Mouse (Mus musculus): Measurements from ENCODE around the gene Snx33. TPM values are rescaled to one million over a fixed set of nuclear protein-coding genes. Genes with fewer than 3 reads are reported as not detected.
A peak's percentile ranks its signal among the peaks of the same experiment; 100 is the strongest.
"Not testable (repeated sequence)": the region's sequence is repeated elsewhere in the genome, so short reads cannot be mapped to it uniquely, and the experiment has no call there.

Snx33 gene
- polyA plus RNA-seq, 1 experiment from 2014 or later, result 11.5 TPM

- peaks cover 52% of the 10 kb centered on the region for H3K4me1 ChIP-seq
- 18% methylated on average over 7 of the region's 7 CpGs for WGBS
- no peaks in the 10 kb centered on the region for H3K27me3 ChIP-seq
- H3K9ac ChIP-seq, result peak overlapping the region; percentile 68
- H3K27ac ChIP-seq, result no peak overlapping the region
- ATAC-seq (ENCODE audit: insufficient number of reproducible peaks, insufficient read depth, low FRiP score, low TSS enrichment, low read depth), result no peak
- H3K4me3 ChIP-seq, result peak overlapping the region; percentile 59
- H3K4me2 ChIP-seq, result peak overlapping the region; percentile 74
- peaks cover 6% of the 10 kb centered on the region; the same call in 1 of the 2 replicates for H3K9me3 ChIP-seq
- H3K36me3 ChIP-seq, result peaks cover 43% of the 10 kb centered on the region
These were observed 3.5 kb downstream of the Snx33 start for GRCm38 (mm10) chr9:56924651-56925027.

DNA sequence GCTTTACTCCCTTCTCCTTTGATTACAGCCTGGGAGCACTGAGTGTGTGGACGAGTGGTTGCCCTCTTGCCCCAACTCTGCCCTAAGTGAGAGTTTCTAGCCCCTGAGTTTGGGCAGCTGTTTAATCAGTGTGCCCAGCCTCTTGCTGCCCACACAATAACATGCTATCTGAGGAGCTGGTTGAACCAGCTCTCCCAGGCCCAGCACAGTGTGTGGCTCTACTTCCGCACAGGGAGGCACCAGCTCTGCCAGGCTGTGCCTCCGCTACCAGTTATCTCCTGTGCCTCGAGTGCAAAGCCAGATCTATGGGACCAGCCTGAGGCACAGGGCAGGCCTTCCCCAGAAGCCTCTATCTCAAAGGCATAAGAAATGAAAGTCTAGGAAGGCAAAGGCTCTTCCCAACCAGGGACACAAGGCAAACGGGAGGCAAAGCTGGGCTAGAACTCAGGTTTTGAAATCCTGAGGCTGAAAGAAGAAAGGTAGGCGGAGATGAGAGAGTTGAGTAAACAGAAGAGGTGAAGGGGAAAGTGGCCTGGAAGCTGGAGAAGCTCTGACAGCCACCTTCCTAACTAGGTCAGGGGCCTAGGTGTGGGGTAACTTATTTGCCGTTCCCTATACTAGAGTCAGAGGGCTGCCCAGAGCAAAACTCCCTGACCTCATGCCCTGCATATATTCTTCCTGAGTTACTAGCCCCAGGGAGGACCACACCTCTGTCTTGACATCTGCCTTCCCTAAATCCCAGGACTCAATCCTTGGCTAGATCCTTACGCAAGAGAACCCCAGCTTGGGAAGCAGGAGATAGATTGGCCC lies 4.1 kb downstream of the Snx33 start:
- H3K4me3 ChIP-seq, result peak overlapping the region; percentile 59
- no peaks in the 10 kb centered on the region for H3K27me3 ChIP-seq
- no peak for ATAC-seq (ENCODE audit: insufficient number of reproducible peaks, insufficient read depth, low FRiP score, low TSS enrichment, low read depth)
- peaks cover 6% of the 10 kb centered on the region; the same call in 1 of the 2 replicates for H3K9me3 ChIP-seq
- 61% methylated on average over 8 of the region's 8 CpGs for WGBS
- peak overlapping the region; percentile 68 for H3K9ac ChIP-seq
- H3K36me3 ChIP-seq, result peaks cover 49% of the 10 kb centered on the region
- peak overlapping the region; percentile 48; the same call in 1 of the 2 replicates for H3K27ac ChIP-seq
- peak overlapping the region; percentile 74 for H3K4me2 ChIP-seq
- peaks cover 52% of the 10 kb centered on the region for H3K4me1 ChIP-seq

DNA sequence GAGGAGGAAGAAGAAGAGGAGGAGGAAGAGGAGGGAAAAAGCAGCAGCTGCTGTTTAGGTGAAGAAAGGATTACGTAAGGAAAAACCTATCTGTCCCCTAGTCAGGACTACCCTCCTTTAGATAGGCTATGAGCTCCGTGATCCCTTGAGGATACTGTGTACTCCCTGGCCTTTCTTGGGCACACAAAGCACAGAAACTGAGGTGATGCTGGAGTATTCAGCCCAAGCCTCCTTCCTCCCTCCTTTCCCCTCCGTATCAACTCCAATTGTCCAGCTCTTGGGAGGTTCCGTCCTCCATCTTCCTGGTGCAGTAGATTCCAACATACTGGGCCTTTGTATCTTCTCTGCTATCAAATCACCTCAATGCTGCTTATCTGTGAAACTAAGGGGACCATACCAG lies 5.4 kb downstream of the Snx33 start:
- Histone ChIP-seq H3K27ac (no peak overlapping the region), H3K9me3 (peaks cover 6% of the 10 kb centered on the region; the same call in 1 of the 2 replicates), H3K9ac (peak overlapping the region; percentile 68; the same call in 1 of the 2 replicates), H3K36me3 (peaks cover 61% of the 10 kb centered on the region), H3K4me1 (peaks cover 45% of the 10 kb centered on the region), H3K27me3 (no peaks in the 10 kb centered on the region), H3K4me2 (peak overlapping the region; percentile 74), H3K4me3 (peak overlapping the region; percentile 59; the same call in 1 of the 2 replicates)
- ATAC-seq (ENCODE audit: insufficient number of reproducible peaks, insufficient read depth, low FRiP score, low TSS enrichment, low read depth), result no peak
- WGBS, result 94% methylated on average over 4 of the region's 4 CpGs

- no peak overlapping the region for H3K4me2 ChIP-seq
- H3K9ac ChIP-seq, result no peak overlapping the region
- no peak for ATAC-seq (ENCODE audit: insufficient number of reproducible peaks, insufficient read depth, low FRiP score, low TSS enrichment, low read depth)
- no peaks in the 10 kb centered on the region for H3K27me3 ChIP-seq
- H3K4me3 ChIP-seq, result no peak overlapping the region
- peaks cover 84% of the 10 kb centered on the region for H3K36me3 ChIP-seq
- H3K27ac ChIP-seq, result no peak overlapping the region
- peaks cover 14% of the 10 kb centered on the region for H3K4me1 ChIP-seq
- 92% methylated on average over 13 of the region's 13 CpGs for WGBS
- peaks cover 6% of the 10 kb centered on the region; the same call in 1 of the 2 replicates for H3K9me3 ChIP-seq
These were observed 9.7 kb downstream of the Snx33 start for GRCm38 (mm10) chr9:56918466-56918865.

GRCm38 (mm10) chr9:56917131-56917530 lies 11.0 kb downstream of the Snx33 start:
- Histone ChIP-seq H3K4me1 (0 out of 2 replicates have a peak, but pooled peaks cover 5% of the 10 kb centered on the region), H3K9ac (no peak overlapping the region), H3K27ac (no peak overlapping the region), H3K4me3 (no peak overlapping the region), H3K27me3 (no peaks in the 10 kb centered on the region), H3K4me2 (no peak overlapping the region), H3K36me3 (peaks cover 76% of the 10 kb centered on the region), H3K9me3 (peaks cover 6% of the 10 kb centered on the region; the same call in 1 of the 2 replicates)
- no peak for ATAC-seq (ENCODE audit: insufficient number of reproducible peaks, insufficient read depth, low FRiP score, low TSS enrichment, low read depth)
- 63% methylated on average over 2 of the region's 2 CpGs for WGBS

- WGBS, result 73% methylated on average over 5 of the region's 5 CpGs
- Histone ChIP-seq H3K27me3 (no peaks in the 10 kb centered on the region), H3K4me2 (no peak overlapping the region), H3K4me3 (no peak overlapping the region), H3K9me3 (no peaks in the 10 kb centered on the region), H3K36me3 (peaks cover 64% of the 10 kb centered on the region), H3K27ac (no peak overlapping the region; the same call in 1 of the 2 replicates), H3K4me1 (0 out of 2 replicates have a peak, but pooled peaks cover 5% of the 10 kb centered on the region), H3K9ac (no peak overlapping the region)
- ATAC-seq (ENCODE audit: insufficient number of reproducible peaks, insufficient read depth, low FRiP score, low TSS enrichment, low read depth), result no peak
These were observed 12.3 kb downstream of the Snx33 start for GRCm38 (mm10) chr9:56915695-56916410.

DNA sequence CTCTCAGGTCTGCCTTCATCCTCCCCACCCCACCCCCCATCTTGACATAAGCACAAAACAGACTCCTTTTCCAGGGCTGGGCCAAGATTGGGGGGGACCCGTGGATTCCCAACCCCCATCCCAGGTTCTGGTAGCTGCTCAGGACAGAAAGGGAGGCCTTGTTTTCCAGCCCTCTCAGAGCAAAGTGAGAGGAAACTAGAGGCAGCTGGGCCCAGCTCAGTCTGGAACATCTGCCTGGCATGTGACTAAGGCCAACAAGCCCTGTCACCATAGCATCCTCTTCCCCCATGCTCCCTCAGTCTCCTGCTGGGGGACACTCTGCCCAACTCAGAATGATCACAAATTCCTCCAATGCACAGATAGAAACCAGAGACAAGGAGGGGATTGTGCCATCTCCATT lies 13.1 kb downstream of the Snx33 start:
- 59% methylated on average over 1 of the region's 1 CpGs for WGBS
- Histone ChIP-seq H3K9ac (no peak overlapping the region), H3K9me3 (no peaks in the 10 kb centered on the region), H3K4me2 (no peak overlapping the region), H3K27me3 (no peaks in the 10 kb centered on the region), H3K4me1 (0 out of 2 replicates have a peak, but pooled peaks cover 5% of the 10 kb centered on the region), H3K27ac (no peak overlapping the region), H3K4me3 (no peak overlapping the region), H3K36me3 (peaks cover 58% of the 10 kb centered on the region)
- ATAC-seq (ENCODE audit: insufficient number of reproducible peaks, insufficient read depth, low FRiP score, low TSS enrichment, low read depth), result no peak

GRCm38 (mm10) chr9:56913991-56914390 lies 14.2 kb downstream of the Snx33 start:
- 73% methylated on average over 9 of the region's 9 CpGs for WGBS
- Histone ChIP-seq H3K36me3 (peaks cover 47% of the 10 kb centered on the region), H3K9me3 (no peaks in the 10 kb centered on the region), H3K9ac (no peak overlapping the region), H3K27ac (peak overlapping the region; percentile 33; the same call in 1 of the 2 replicates), H3K4me1 (0 out of 2 replicates have a peak, but pooled peaks cover 5% of the 10 kb centered on the region), H3K27me3 (no peaks in the 10 kb centered on the region), H3K4me3 (no peak overlapping the region), H3K4me2 (no peak overlapping the region)
- no peak for ATAC-seq (ENCODE audit: insufficient number of reproducible peaks, insufficient read depth, low FRiP score, low TSS enrichment, low read depth)

- Histone ChIP-seq H3K27ac (no peak overlapping the region), H3K27me3 (no peaks in the 10 kb centered on the region), H3K36me3 (peaks cover 17% of the 10 kb centered on the region), H3K9me3 (no peaks in the 10 kb centered on the region), H3K9ac (no peak overlapping the region), H3K4me2 (no peak overlapping the region), H3K4me1 (0 out of 2 replicates have a peak, but pooled peaks cover 5% of the 10 kb centered on the region), H3K4me3 (no peak overlapping the region)
- 36% methylated on average over 1 of the region's 1 CpGs for WGBS
- no peak for ATAC-seq (ENCODE audit: insufficient number of reproducible peaks, insufficient read depth, low FRiP score, low TSS enrichment, low read depth)
These were observed 17.2 kb downstream of the Snx33 start for GRCm38 (mm10) chr9:56911017-56911416.

- H3K27me3 ChIP-seq; H3K4me3 ChIP-seq; H3K4me1 ChIP-seq; H3K4me2 ChIP-seq; H3K9me3 ChIP-seq; H3K27ac ChIP-seq; ATAC-seq (ENCODE audit: insufficient number of reproducible peaks, insufficient read depth, low FRiP score, low TSS enrichment, low read depth); H3K36me3 ChIP-seq; H3K9ac ChIP-seq: not testable (repeated sequence)
- WGBS, result 49% methylated on average over 4 of the region's 4 CpGs
These were observed 18.2 kb downstream of the Snx33 start for GRCm38 (mm10) chr9:56909991-56910390.

DNA sequence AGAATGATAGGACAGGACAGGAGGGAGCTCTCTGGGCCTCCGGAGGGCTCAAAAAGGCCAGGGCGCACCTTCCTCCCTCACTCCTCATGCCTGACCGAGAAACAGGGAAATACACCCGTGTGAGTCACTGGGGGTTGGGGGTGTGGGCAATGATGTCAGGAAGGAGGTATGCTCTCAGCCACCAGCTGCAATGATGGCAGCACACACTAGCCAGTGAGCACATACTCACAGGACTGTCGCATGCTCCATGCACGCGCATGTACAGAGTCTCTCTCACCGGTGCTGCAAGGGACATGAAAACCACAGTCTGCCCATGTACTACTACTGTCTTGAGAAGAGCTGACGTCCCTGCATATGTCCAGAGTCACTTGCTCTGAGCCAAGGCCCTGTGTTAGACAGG lies 20.6 kb downstream of the Snx33 start:
- Histone ChIP-seq H3K27me3 (no peaks in the 10 kb centered on the region), H3K4me1 (no peaks in the 10 kb centered on the region), H3K4me2 (no peak overlapping the region), H3K36me3 (no peaks in the 10 kb centered on the region), H3K4me3 (no peak overlapping the region), H3K9ac (no peak overlapping the region), H3K27ac (no peak overlapping the region), H3K9me3 (no peaks in the 10 kb centered on the region)
- WGBS, result 83% methylated on average over 9 of the region's 9 CpGs
- no peak for ATAC-seq (ENCODE audit: insufficient number of reproducible peaks, insufficient read depth, low FRiP score, low TSS enrichment, low read depth)
